Mouse (Mus musculus) lung, embryonic 16.5 days (tissue): ENCODE data around the gene Snx33. TPM values are rescaled to one million over a fixed set of nuclear protein-coding genes. Genes with fewer than 3 reads are reported as not detected.
A peak's percentile ranks its signal among the peaks of the same experiment; 100 is the strongest.

Experiments
- ATAC-seq: fragments of 200-750 bp; cut with Nextera tagmentation; 2 replicates; pipeline ENCODE4 v1.8.0; 2017; ENCODE audit warnings: low read depth, mild to moderate bottlenecking, moderate library complexity
- H3K27ac ChIP-seq: fragments of 300-500 bp; sonication (generic); 2 replicates; pipeline ENCODE4 v1.5.1; 2014; ENCODE audit warnings: mild to moderate bottlenecking, control low read depth, low read length
- H3K27me3 ChIP-seq: fragments of 300-500 bp; sonication (generic); 2 replicates; pipeline ENCODE4 v1.6.1; 2014; ENCODE audit warnings: low read depth, low read length, mixed read lengths; ENCODE audit not compliant: control insufficient read depth, insufficient read depth
- H3K36me3 ChIP-seq: fragments of 300-500 bp; sonication (generic); 2 replicates; pipeline ENCODE4 v1.6.1; 2014; ENCODE audit warnings: low read length; ENCODE audit not compliant: control insufficient read depth, insufficient read depth
- H3K4me1 ChIP-seq: fragments of 300-500 bp; sonication (generic); replicated peaks from 2 replicates; pipeline ENCODE4 v1.6.1; 2014; ENCODE audit warnings: low read length, mixed read lengths; ENCODE audit not compliant: control insufficient read depth, insufficient read depth
- H3K4me2 ChIP-seq: fragments of 300-500 bp; sonication (generic); 2 replicates; pipeline ENCODE4 v1.6.1; 2014; ENCODE audit warnings: low read depth, low read length, control low read depth
- H3K4me3 ChIP-seq: fragments of 300-500 bp; sonication (generic); 2 replicates; pipeline ENCODE4 v1.5.1; 2014; ENCODE audit warnings: mild to moderate bottlenecking, low read length, control low read depth
- H3K9ac ChIP-seq: fragments of 300-500 bp; sonication (generic); 2 replicates; pipeline ENCODE4 v1.6.1; 2014; ENCODE audit warnings: low read length, control low read depth
- H3K9me3 ChIP-seq: fragments of 300-500 bp; sonication (generic); 2 replicates; pipeline ENCODE4 v1.6.1; 2016; ENCODE audit warnings: low read length; ENCODE audit not compliant: control insufficient read depth
- WGBS: fragments of 180-500 bp; shearing (Covaris S2); extraction: QIAGEN DNeasy Blood & Tissue Kit; methylation state at CpG from one replicate; pipeline ENCODE4 v1.1.7; 2014; 5-methylcytosine and 5-hydroxymethylcytosine counted together
- polyA plus RNA-seq: library from polyadenylated mRNA; unstranded; fragments of >200 nt; fragmentation: Nextera tagmentation; extraction: Ambion mirVana; gene quantifications from 2 replicates; pipeline ENCODE4 v1.2.1, GENCODE M21; 2015

Snx33 gene
- polyA plus RNA-seq, 1 experiment from 2014 or later = 12.2 TPM

GRCm38 (mm10) chr9:56900571-56900970 lies 27.6 kb downstream of the Snx33 start:
- Histone ChIP-seq H3K4me1 (peaks cover 6% of the 10 kb centered on the region; the same call in 1 of the 2 replicates), H3K27me3 (no peaks in the 10 kb centered on the region), H3K9ac (0 out of 2 replicates have a peak overlapping the region, but pooled peaks have one; percentile 18), H3K36me3 (no peaks in the 10 kb centered on the region), H3K9me3 (no peaks in the 10 kb centered on the region), H3K27ac (peak overlapping the region; percentile 36; the same call in 1 of the 2 replicates), H3K4me3 (no peak overlapping the region), H3K4me2 (no peak overlapping the region)
- ATAC-seq = peak; percentile 16; the same call in 1 of the 2 replicates
- WGBS = 25% methylated on average over 9 of the region's 9 CpGs

GRCm38 (mm10) chr9:56900060-56900459 lies 28.1 kb downstream of the Snx33 start:
- Histone ChIP-seq H3K9me3 (no peaks in the 10 kb centered on the region), H3K9ac (no peak overlapping the region), H3K4me3 (no peak overlapping the region), H3K4me2 (no peak overlapping the region), H3K36me3 (no peaks in the 10 kb centered on the region), H3K27ac (no peak overlapping the region), H3K4me1 (peaks cover 6% of the 10 kb centered on the region; the same call in 1 of the 2 replicates), H3K27me3 (no peaks in the 10 kb centered on the region)
- no peak for ATAC-seq

GRCm38 (mm10) chr9:56899409-56899808 lies 28.8 kb downstream of the Snx33 start:
- Histone ChIP-seq H3K4me1 (peaks cover 6% of the 10 kb centered on the region; the same call in 1 of the 2 replicates), H3K9me3 (no peaks in the 10 kb centered on the region), H3K27ac (no peak overlapping the region), H3K36me3 (no peaks in the 10 kb centered on the region), H3K9ac (no peak overlapping the region), H3K4me3 (no peak overlapping the region), H3K27me3 (no peaks in the 10 kb centered on the region), H3K4me2 (no peak overlapping the region)
- WGBS = 74% methylated on average over 11 of the region's 11 CpGs
- ATAC-seq = no peak

GRCm38 (mm10) chr9:56896779-56897178 lies 31.4 kb downstream of the Snx33 start:
- no peak overlapping the region for H3K4me2 ChIP-seq
- no peak overlapping the region for H3K9ac ChIP-seq
- no peak overlapping the region for H3K27ac ChIP-seq
- no peaks in the 10 kb centered on the region for H3K27me3 ChIP-seq
- no peak overlapping the region for H3K4me3 ChIP-seq
- peaks cover 12% of the 10 kb centered on the region for H3K4me1 ChIP-seq
- H3K36me3 ChIP-seq = no peaks in the 10 kb centered on the region; the same call in 1 of the 2 replicates
- no peak for ATAC-seq
- WGBS = 87% methylated on average over 12 of the region's 12 CpGs
- H3K9me3 ChIP-seq = no peaks in the 10 kb centered on the region

- H3K9me3 ChIP-seq = no peaks in the 10 kb centered on the region
- H3K4me2 ChIP-seq = no peak overlapping the region
- H3K27ac ChIP-seq = no peak overlapping the region
- H3K4me1 ChIP-seq = peaks cover 9% of the 10 kb centered on the region
- ATAC-seq = no peak; the same call in 1 of the 2 replicates
- 6% methylated on average over 3 of the region's 3 CpGs for WGBS
- H3K4me3 ChIP-seq = no peak overlapping the region
- no peaks in the 10 kb centered on the region; the same call in 1 of the 2 replicates for H3K36me3 ChIP-seq
- peak overlapping the region; percentile 52 for H3K9ac ChIP-seq
- no peaks in the 10 kb centered on the region for H3K27me3 ChIP-seq
These were observed 34.2 kb downstream of the Snx33 start for GRCm38 (mm10) chr9:56894006-56894405.

- H3K4me3 ChIP-seq = no peak overlapping the region
- H3K36me3 ChIP-seq = no peaks in the 10 kb centered on the region; the same call in 1 of the 2 replicates
- H3K27ac ChIP-seq = no peak overlapping the region
- no peak overlapping the region for H3K4me2 ChIP-seq
- H3K9me3 ChIP-seq = no peaks in the 10 kb centered on the region
- no peak for ATAC-seq
- H3K4me1 ChIP-seq = peaks cover 9% of the 10 kb centered on the region
- no peaks in the 10 kb centered on the region for H3K27me3 ChIP-seq
- peak overlapping the region; percentile 52 for H3K9ac ChIP-seq
- WGBS = 66% methylated on average over 8 of the region's 8 CpGs
These were observed 34.9 kb downstream of the Snx33 start for GRCm38 (mm10) chr9:56893313-56893712.

- H3K4me2 ChIP-seq = no peak overlapping the region
- H3K36me3 ChIP-seq = no peaks in the 10 kb centered on the region; the same call in 1 of the 2 replicates
- H3K27me3 ChIP-seq = no peaks in the 10 kb centered on the region
- no peaks in the 10 kb centered on the region for H3K9me3 ChIP-seq
- H3K27ac ChIP-seq = no peak overlapping the region
- no peak overlapping the region for H3K4me3 ChIP-seq
- 83% methylated on average over 10 of the region's 10 CpGs for WGBS
- no peak for ATAC-seq
- peaks cover 9% of the 10 kb centered on the region for H3K4me1 ChIP-seq
- H3K9ac ChIP-seq = no peak overlapping the region; the same call in 1 of the 2 replicates
These were observed 36.1 kb downstream of the Snx33 start for GRCm38 (mm10) chr9:56892111-56892510.

GRCm38 (mm10) chr9:56891517-56892011 lies 36.6 kb downstream of the Snx33 start:
- peak overlapping the region; percentile 50 for H3K9ac ChIP-seq
- peak; percentile 58 for ATAC-seq

GRCm38 (mm10) chr9:56890522-56891250 lies 37.5 kb downstream of the Snx33 start:
- Histone ChIP-seq H3K27ac (no peak overlapping the region), H3K9ac (no peak overlapping the region), H3K4me2 (no peak overlapping the region), H3K9me3 (no peaks in the 10 kb centered on the region), H3K36me3 (peaks cover 5% of the 10 kb centered on the region), H3K4me3 (no peak overlapping the region), H3K4me1 (peaks cover 9% of the 10 kb centered on the region), H3K27me3 (no peaks in the 10 kb centered on the region)
- 70% methylated on average over 11 of the region's 11 CpGs for WGBS
- no peak for ATAC-seq

More at GRCm38 (mm10) chr9:56891517-56892011, 36.6 kb downstream of the Snx33 start:
- H3K27me3 ChIP-seq = no peaks in the 10 kb centered on the region
- H3K27ac ChIP-seq = no peak overlapping the region
- 30% methylated on average over 12 of the region's 12 CpGs for WGBS
- peaks cover 9% of the 10 kb centered on the region for H3K4me1 ChIP-seq
- no peaks in the 10 kb centered on the region for H3K9me3 ChIP-seq
- peaks cover 4% of the 10 kb centered on the region for H3K36me3 ChIP-seq
- H3K4me2 ChIP-seq = peak overlapping the region; percentile 34; the same call in 1 of the 2 replicates
- 0 out of 2 replicates have a peak overlapping the region, but pooled peaks have one; percentile 5 for H3K4me3 ChIP-seq
